Mouse (Mus musculus): ENCODE measurements around the gene Pcsk7.

The Pcsk7 gene

DNA sequence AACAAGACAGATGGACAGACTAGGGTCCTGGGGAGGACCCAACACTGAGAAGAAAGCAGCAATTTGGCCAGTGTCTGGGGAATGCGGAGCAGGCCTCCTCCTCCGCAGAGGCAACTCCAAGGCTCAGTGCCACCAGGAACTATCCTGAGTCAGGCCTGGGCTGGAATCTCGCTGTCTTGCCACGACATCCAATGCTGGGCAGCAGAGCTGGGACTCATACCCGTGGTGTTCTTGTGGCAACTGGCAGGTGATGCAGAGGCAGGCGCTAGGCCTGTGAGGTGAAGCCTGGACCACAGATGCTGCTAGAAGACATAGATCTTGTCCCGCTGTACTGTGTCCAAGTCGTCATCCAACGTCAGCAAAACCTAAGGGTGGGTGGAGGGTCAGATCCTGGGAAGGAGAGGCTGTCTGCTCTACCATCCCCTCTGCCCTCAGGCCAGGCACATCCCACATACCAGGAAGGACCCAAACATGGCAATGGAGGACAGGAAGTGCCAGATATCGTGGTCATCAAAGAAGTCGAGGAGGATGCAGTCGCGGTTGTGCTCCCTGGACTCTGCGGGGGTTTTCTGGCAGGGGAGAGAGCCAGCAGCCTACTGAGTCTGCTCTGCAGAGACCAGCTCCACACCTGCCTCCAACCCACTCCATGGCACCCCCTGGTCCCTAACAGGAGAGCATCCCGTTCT, 32.8 kb downstream of the Pcsk7 start:
- no peak for DNase-seq (ENCODE audit: low spot score in 2 of 2)

GRCm38 (mm10) chr9:45939794-45940193, 33.5 kb downstream of the Pcsk7 start:
- no peak for DNase-seq (ENCODE audit: low spot score in 2 of 2)

- DNase-seq (ENCODE audit: low spot score in 2 of 2) = no peak
Observed at GRCm38 (mm10) chr9:45941329-45941888, 35.1 kb downstream of the Pcsk7 start.

- no peak for DNase-seq (ENCODE audit: low spot score in 2 of 2)
Observed at GRCm38 (mm10) chr9:45942464-45942863, 36.2 kb downstream of the Pcsk7 start.

DNA sequence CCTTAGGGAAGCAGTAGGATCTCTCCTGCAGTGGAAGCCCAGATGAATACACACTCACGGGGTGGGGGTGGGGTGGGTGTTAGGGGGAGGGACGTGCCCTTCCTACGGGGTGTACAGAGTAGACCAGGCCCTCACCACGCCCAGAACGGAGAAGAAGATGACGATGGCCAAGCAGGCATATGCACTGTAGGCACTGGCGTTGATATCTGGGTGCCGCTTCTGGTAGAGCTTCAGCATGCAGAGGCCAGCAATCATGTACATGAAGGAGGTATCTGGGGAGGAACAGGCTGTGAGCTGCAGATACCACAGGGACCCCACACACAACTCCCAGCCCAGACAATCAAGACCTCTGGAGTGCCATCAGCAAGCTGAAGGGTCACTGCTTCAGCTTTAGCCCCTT, 36.6 kb downstream of the Pcsk7 start:
- DNase-seq (ENCODE audit: low spot score in 2 of 2) = no peak

GRCm38 (mm10) chr9:45943628-45944505, 37.6 kb downstream of the Pcsk7 start:
- no peak for DNase-seq (ENCODE audit: low spot score in 2 of 2)

- DNase-seq (ENCODE audit: low spot score in 2 of 2) = no peak
Observed at GRCm38 (mm10) chr9:45944506-45945400, 38.5 kb downstream of the Pcsk7 start.

DNA sequence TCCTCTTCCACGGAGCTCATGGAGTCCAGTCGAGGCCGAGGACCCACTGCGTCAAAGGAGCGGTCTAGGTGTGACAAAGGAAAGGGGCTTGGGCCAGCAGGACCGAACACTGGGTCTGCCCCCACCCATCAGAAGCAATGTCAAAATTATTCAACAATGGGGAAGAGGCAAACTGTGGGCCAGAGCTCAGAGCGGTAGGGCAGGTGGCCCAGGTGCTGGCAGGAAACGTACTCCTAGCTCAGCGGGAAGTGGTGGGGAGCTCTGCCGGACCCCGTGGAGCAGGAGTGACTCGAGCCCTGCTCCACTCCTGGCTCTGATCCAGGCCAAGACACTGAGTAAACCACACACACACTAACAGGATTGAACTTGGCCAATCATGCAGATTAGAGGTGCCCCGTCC, 39.4 kb downstream of the Pcsk7 start:
- no peak for DNase-seq (ENCODE audit: low spot score in 2 of 2)

DNA sequence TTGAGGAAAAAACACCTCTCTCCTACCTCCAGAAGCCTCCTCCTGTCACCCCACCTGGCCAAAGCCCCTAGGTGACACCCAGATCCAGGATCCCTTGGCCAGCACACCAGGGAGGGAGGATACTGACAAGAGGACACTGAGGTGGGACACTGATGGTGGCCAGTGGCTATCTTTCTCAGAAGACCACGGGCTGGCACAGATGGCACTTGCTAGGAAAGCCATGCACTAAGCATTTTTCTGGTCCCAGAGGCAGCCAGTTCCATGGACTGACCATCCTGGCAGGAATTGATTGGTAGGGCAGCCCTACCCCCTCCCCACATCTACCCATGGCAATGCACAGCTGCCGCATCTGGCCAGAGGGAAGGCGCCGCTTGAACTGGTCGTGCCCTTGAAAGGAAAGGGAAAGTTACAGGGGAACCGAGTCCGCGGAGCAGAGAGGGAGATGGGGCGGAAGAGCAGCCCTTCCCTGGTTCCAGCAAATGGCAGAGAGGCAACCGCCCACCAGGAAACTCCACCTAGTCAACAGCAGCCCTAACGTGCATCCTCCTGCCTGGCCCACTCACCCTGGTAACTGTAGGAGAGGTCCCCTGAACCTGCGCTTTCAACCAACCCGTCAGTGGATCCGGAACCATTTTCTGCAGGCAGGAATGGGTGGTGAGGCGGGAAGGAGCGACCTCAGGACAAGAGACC, 40.0 kb downstream of the Pcsk7 start:
- no peak for DNase-seq (ENCODE audit: low spot score in 2 of 2)

- DNase-seq (ENCODE audit: low spot score in 2 of 2) = no peak
Observed at GRCm38 (mm10) chr9:45946872-45947183, 40.5 kb downstream of the Pcsk7 start.

- DNase-seq (ENCODE audit: low spot score in 2 of 2) = no peak
Observed at GRCm38 (mm10) chr9:45952057-45952456, 45.8 kb downstream of the Pcsk7 start.

DNA sequence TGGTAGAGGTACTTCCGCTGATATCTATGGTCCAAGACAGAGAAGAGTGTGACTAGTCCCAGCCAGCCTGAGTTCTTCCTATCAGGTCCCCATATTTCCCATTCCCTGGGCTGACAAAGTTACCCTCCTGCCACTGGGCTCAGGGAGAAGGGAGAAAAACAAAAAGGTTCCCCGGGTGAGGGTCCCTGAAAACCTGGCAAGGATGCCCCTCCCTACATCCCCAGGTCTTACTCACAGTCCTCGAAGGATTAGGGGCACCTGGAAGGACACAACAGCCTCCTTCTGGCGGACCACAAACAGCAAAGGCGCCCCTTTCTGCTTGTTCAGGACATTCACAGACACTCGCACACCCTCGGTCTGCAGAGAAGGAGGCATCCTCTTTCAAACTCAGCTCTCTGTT, 46.6 kb downstream of the Pcsk7 start:
- no peak for DNase-seq (ENCODE audit: low spot score in 2 of 2)

GRCm38 (mm10) chr9:45953511-45954293, 47.4 kb downstream of the Pcsk7 start:
- DNase-seq (ENCODE audit: low spot score in 2 of 2) = peak; percentile 27 to 52

- peak; percentile 35 to 42 for DNase-seq (ENCODE audit: low spot score in 2 of 2)
Observed at GRCm38 (mm10) chr9:45954294-45955106, 48.2 kb downstream of the Pcsk7 start.

DNA sequence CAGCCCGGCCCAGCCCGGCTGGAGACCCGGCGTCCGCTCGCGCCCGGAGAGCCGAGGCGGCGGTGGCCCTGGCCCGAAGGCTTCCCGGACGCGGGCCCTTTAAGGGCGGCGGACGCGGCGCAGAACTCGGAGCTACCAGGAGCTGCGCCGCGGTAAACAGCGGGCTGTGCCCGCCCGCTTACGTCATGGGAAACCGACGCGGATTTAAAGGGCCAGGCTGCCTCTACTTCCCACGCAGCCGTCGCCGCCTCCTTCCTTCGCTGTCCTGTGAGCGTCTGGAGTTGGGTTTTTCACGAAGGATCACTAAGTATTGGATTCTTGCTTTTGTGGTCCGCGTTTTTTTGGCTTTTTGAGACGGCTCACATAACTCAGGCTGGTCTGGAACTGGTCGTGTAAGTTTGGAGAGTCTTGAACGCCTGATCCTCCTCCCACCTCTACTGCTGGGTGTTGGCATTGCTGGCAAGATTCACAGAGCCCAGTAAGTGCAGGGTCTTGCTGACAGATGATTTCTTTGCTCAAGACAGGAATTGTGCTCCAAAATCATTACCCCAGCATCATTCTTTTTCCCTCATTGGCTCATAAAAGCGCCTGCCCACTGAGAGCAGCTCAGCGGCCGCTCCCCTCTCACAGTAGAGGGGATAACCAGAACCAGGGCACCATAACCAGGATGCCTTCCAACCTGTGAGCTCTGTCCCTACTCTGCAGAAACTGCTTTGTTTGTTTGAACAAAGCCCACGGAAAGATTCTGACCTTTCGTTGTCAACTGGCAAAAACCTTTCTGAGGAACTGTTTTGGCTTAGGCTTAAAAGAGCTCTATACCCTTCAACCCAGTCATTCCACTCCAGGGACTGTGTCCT, 49.0 kb downstream of the Pcsk7 start, which contains the start of gene Sidt2:
TSS of gene Sidt2 (minus strand) at position 152 of the 857 bp plus-strand sequence.
- DNase-seq (ENCODE audit: low spot score in 2 of 2) = peak; percentile 80 to 87

DNA sequence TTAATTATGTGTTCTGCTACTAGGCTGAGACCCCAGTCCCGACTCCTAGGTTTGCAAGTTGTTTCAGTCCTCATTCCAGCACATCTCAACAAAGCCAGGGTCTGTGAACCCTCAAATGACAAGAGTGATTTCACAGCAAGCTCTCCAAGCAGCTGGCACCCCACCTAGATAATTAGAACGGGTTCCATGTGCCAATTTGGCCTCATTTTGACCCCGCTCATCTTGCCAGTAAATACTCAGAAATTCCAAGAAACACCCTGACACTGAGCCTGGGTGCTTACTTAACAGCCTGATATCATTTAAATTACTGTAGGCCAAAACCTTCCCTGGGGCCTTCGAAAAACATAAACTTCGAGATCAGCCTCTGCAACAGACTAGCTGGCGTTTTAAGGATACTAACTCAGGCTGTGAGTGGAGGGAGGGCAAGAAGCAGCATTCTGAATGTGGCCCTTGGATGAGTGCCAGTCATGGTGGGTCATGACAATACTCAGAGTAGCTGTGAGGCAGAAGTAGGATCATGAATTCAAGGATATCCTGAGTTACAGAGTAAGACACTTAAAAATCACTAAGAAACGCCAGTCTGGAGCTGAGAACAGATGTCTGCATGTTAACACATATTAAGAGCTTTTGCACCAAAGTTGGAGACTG, 51.9 kb downstream of the Pcsk7 start:
- peak in 1 of 2 experiments; percentile 42 for DNase-seq (ENCODE audit: low spot score in 2 of 2)

GRCm38 (mm10) chr9:45958851-45959250, 52.6 kb downstream of the Pcsk7 start:
- DNase-seq (ENCODE audit: low spot score in 2 of 2) = no peak

DNA sequence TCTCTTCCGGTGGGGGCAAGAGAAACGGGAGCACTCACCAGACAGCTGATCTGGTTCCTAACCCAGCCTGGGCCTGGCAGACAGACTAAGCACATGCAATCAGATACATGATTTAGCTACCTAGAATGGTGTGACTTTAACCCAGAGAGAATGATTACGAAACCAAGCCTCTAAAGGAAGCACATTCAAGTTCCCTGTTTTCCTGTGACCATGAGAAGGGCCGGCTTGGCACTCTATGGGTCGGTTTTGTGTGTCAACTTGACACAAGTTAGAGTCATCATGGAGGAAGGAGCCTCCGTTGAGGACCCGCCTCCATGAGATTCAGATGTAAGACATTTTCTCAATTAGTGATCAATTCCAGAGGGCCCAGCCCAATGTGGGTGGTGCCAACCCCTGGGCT, 53.4 kb downstream of the Pcsk7 start:
- DNase-seq (ENCODE audit: low spot score in 2 of 2) = no peak
